Mouse (Mus musculus): Measurements from ENCODE around the gene Arhgef10l. TPM values are rescaled to one million over a fixed set of nuclear protein-coding genes. Genes with fewer than 3 reads are reported as not detected.
A peak's percentile ranks its signal among the peaks of the same experiment; 100 is the strongest.

Gene Arhgef10l
- polyA plus RNA-seq, 1 experiment from 2014 or later = 27.7 TPM

- peak; percentile 61 for ATAC-seq
- H3K9me3 ChIP-seq = no peaks in the 10 kb centered on the region
- H3K36me3 ChIP-seq = peaks cover 34% of the 10 kb centered on the region
- WGBS = 0% methylated on average over 28 of the region's 68 CpGs
- H3K4me2 ChIP-seq (replicated peaks) = peak overlapping the region; percentile 85
- peak overlapping the region; percentile 96 for H3K9ac ChIP-seq (replicated peaks)
- peak overlapping the region; percentile 99 for H3K27ac ChIP-seq
- peak overlapping the region; percentile 89 for H3K4me3 ChIP-seq (replicated peaks)
- peaks cover 66% of the 10 kb centered on the region for H3K4me1 ChIP-seq (replicated peaks)
- H3K27me3 ChIP-seq = peaks cover 30% of the 10 kb centered on the region
These were observed 37.0 kb upstream of the Arhgef10l start for GRCm38 (mm10) chr4:140702611-140703327.

- peak overlapping the region; percentile 89 for H3K4me3 ChIP-seq (replicated peaks)
- H3K9me3 ChIP-seq = no peaks in the 10 kb centered on the region
- H3K4me2 ChIP-seq (replicated peaks) = peak overlapping the region; percentile 85
- H3K4me1 ChIP-seq (replicated peaks) = peaks cover 59% of the 10 kb centered on the region
- peaks cover 30% of the 10 kb centered on the region for H3K27me3 ChIP-seq
- ATAC-seq = no peak
- H3K36me3 ChIP-seq = peaks cover 26% of the 10 kb centered on the region
- H3K27ac ChIP-seq = peak overlapping the region; percentile 99
- WGBS = under 1% methylated on average over 87 of the region's 107 CpGs
- H3K9ac ChIP-seq (replicated peaks) = peak overlapping the region; percentile 96
These were observed 36.1 kb upstream of the Arhgef10l start for GRCm38 (mm10) chr4:140701716-140702561.

DNA sequence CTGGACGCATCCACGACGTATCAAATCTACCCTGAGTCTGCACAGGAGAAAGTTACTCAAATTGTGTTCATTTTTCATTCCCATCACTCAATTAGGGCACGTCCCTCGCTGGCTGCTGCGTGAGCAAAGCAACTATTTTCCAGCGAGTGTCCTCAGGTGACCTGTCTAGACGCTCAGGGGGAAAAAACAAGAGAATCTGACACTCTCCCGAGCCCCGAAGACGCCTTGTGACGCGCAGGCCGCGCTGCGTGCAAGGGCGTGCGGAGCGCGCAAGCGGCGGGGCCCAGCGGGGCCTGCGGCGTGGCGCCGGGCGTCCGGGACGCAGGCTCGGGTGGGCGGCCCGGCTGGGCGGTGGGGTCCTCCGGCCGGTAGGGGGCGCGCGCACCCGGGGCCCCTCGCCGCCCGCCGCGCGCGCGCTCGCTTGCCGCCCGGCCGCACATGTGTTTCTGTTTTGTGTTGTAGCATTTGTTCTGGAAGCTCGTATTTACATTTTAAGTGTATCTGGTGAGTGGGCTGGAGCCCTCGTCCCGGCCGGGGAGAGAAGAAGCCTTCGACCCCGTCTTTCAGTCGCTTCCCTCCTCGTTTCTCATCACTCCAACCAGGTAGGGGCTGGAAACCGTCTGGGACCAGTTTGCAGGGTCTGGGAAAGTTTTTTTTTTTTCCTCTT, 35.4 kb upstream of the Arhgef10l start:
- under 1% methylated on average over 61 of the region's 61 CpGs for WGBS
- Histone ChIP-seq H3K4me2 (replicated peaks) (peak overlapping the region; percentile 85), H3K27me3 (peaks cover 30% of the 10 kb centered on the region), H3K4me3 (replicated peaks) (peak overlapping the region; percentile 89), H3K9ac (replicated peaks) (peak overlapping the region; percentile 96), H3K27ac (peak overlapping the region; percentile 99), H3K4me1 (replicated peaks) (peaks cover 51% of the 10 kb centered on the region), H3K36me3 (peaks cover 20% of the 10 kb centered on the region), H3K9me3 (no peaks in the 10 kb centered on the region)
- peak; percentile 81 for ATAC-seq

GRCm38 (mm10) chr4:140700269-140701018, 34.6 kb upstream of the Arhgef10l start, which contains the start of gene Rcc2:
Gene Rcc2, plus strand, starts transcription at chr4:140700541.
- no peaks in the 10 kb centered on the region for H3K9me3 ChIP-seq
- peak within 1 kb of the TSS; percentile 85 for H3K4me2 ChIP-seq (replicated peaks)
- H3K27ac ChIP-seq = peak within 1 kb of the TSS; percentile 99
- H3K4me1 ChIP-seq (replicated peaks) = peaks cover 44% of the 10 kb centered on the region
- peaks cover 30% of the 10 kb centered on the region for H3K27me3 ChIP-seq
- 6% methylated on average over 20 of the region's 20 CpGs for WGBS
- peak within 1 kb of the TSS; percentile 89 for H3K4me3 ChIP-seq (replicated peaks)
- ATAC-seq = no peak
- peak within 1 kb of the TSS; percentile 96 for H3K9ac ChIP-seq (replicated peaks)
- peaks cover 12% of the 10 kb centered on the region for H3K36me3 ChIP-seq

DNA sequence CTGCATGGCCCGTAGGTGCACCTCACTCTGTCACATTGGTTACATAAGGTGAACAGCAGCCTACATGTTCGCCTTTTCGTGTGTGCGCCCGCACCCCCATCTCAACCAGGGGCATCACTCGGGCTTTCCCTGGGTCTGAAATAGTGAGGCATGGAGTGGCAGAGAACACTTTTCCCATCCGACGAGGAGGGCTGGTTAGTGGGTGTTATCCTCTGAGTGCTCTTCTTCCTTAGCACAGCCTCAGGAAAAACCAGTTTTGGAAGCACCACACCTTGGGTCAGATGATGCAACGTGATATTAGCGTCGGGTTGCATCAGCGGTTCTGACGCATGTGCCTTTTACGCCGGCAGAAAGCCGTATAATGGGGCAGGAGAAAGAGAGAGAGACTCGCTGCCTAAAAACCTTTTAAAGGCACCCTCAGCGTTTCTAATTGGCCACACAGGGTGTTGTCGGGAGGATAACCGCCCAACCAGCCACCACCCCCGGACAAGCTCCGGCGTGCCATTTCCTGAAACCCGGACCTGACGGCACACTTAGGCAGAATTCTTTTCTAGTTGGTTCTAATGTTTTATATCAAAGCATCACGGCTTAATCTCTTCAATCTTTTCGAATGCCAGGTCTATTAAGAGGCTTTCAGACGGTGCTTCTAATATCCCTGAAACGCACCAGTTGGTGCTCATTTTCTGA, 33.8 kb upstream of the Arhgef10l start:
- peak overlapping the region; percentile 85 for H3K4me2 ChIP-seq (replicated peaks)
- peaks cover 30% of the 10 kb centered on the region for H3K27me3 ChIP-seq
- peaks cover 4% of the 10 kb centered on the region; the same call in 1 of the 2 replicates for H3K36me3 ChIP-seq
- H3K4me3 ChIP-seq (replicated peaks) = peak overlapping the region; percentile 89
- 5% methylated on average over 29 of the region's 29 CpGs for WGBS
- ATAC-seq = no peak
- H3K9ac ChIP-seq (replicated peaks) = peak overlapping the region; percentile 28; the same call in 1 of the 2 replicates
- H3K27ac ChIP-seq = no peak overlapping the region
- H3K9me3 ChIP-seq = no peaks in the 10 kb centered on the region
- peaks cover 35% of the 10 kb centered on the region for H3K4me1 ChIP-seq (replicated peaks)

DNA sequence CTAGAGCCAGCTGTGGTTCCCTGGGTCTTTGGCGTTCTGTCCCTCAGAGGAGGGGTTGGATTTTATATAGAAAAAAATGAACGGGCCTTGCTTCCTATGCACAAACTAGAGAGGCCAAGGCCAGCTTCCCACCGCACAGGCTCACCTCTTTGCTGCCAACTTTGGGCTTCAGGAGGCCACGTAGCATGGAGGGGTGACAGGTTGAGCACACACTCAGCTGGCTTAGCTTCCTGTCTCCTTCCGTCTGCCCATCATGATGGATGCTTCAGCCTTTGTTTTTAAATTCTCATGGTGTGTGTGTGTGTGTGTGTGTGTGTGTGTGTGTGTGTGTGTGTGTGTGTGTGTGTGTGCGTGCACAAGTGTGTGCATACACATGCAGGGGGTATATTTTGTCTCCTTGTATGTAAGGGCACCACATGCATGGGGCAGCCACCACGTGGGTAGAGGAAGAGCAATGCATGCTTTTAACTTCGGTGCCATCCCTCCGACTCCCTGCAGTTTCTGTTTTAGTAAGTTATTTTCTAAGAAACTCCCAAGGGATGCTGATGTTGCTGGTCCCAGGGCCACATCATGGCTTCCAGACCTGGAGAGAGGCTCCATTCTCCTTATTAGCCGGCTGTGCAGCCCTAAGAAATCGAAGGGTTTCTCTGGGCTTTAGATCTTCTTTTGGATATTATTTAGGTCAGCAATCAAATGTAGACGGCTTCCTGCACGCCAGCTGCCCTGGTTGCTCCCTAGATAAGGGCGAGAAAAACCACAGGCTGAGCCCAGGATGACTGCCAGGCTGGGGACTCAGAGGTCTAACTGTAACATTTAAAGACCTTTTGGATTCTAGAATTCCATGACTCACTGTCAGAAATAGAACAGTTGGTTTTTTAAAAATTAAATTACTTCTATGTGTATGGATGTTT, 30.1 kb upstream of the Arhgef10l start:
- H3K4me3 ChIP-seq (replicated peaks) = no peak overlapping the region

DNA sequence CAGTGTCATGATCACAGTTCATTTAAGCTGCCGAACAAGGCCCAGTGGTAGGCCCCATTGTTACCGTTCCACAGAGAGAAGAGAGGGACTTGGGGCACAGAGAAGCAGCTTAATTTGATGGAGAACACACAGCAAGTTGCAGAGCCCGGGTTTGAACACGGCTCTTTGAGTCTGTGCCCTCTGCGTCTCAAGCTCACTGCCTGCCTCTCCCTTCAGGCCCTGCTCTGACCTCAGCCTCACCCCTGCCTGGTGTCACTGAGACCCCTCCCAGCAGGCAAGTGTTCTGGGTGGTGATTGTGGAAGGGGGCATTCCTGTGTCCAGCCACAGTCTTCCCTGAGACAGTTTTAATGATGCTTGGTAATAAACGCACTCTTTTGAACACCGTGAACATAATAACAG, 29.3 kb upstream of the Arhgef10l start:
- H3K4me3 ChIP-seq (replicated peaks) = no peak overlapping the region
- no peaks in the 10 kb centered on the region for H3K36me3 ChIP-seq
- ATAC-seq = no peak
- no peak overlapping the region for H3K4me2 ChIP-seq (replicated peaks)
- no peaks in the 10 kb centered on the region for H3K9me3 ChIP-seq
- no peak overlapping the region for H3K27ac ChIP-seq
- no peak overlapping the region for H3K9ac ChIP-seq (replicated peaks)
- peaks cover 9% of the 10 kb centered on the region for H3K4me1 ChIP-seq (replicated peaks)
- 67% methylated on average over 7 of the region's 7 CpGs for WGBS
- peaks cover 24% of the 10 kb centered on the region for H3K27me3 ChIP-seq

More for the DNA sequence above, 30.1 kb upstream of the Arhgef10l start:
- Histone ChIP-seq H3K27ac (no peak overlapping the region), H3K4me2 (replicated peaks) (no peak overlapping the region), H3K36me3 (no peaks in the 10 kb centered on the region), H3K9me3 (no peaks in the 10 kb centered on the region), H3K4me1 (replicated peaks) (peaks cover 17% of the 10 kb centered on the region), H3K9ac (replicated peaks) (no peak overlapping the region), H3K27me3 (peaks cover 30% of the 10 kb centered on the region)
- WGBS = 86% methylated on average over 14 of the region's 14 CpGs
- ATAC-seq = no peak

DNA sequence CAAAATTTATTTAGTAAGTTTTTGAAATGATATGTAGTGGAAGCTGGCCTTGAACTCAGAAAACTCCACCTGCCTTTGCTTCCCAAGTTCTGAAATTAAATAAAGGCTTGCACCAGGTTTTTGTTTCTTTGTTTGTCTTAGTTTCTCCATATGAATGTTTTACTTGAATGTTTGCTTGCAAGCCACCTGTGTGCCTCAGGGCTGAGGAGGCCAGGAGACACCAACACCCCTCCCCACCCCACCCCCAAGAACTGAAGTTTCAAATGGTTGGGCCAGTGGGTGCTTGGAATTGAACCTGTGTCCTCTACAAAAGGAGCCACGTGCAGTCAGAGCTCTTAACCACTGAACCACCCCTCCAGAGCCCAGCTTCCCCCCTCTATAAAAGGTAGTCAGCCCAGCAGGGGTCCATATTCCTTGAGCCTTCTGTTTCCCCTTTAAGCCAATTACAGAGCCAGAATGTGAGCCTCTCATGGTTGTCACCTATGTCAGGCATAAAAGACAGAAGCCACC, 28.8 kb upstream of the Arhgef10l start:
- H3K27ac ChIP-seq = no peak overlapping the region
- H3K4me3 ChIP-seq (replicated peaks) = no peak overlapping the region
- H3K4me2 ChIP-seq (replicated peaks) = no peak overlapping the region
- H3K4me1 ChIP-seq (replicated peaks) = peaks cover 4% of the 10 kb centered on the region
- H3K27me3 ChIP-seq = peaks cover 18% of the 10 kb centered on the region
- no peaks in the 10 kb centered on the region for H3K9me3 ChIP-seq
- ATAC-seq = no peak
- no peaks in the 10 kb centered on the region for H3K36me3 ChIP-seq
- no peak overlapping the region for H3K9ac ChIP-seq (replicated peaks)
- WGBS = 38% methylated on average over 1 of the region's 1 CpGs

DNA sequence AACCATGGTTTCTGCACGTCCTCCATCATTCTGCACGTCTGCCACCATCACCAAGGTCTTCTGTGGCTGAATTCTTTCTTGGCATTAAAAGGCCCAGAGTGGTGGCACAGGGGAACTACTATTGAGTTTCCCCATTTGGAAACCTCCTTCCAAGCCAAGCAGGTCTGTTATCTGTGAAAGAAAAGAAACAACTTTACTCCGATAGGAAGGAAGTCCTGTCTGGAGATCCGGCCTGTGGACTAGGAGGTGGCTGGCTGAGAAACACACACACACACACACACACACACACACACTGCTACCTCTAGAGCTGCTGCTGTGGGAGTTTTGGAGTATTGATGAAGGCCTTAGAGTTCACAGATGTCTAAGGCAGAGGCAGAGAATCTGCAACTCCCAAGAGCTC, 27.7 kb upstream of the Arhgef10l start:
- H3K9ac ChIP-seq (replicated peaks) = no peak overlapping the region
- H3K9me3 ChIP-seq = no peaks in the 10 kb centered on the region
- WGBS = 93% methylated on average over 4 of the region's 4 CpGs
- no peak overlapping the region for H3K4me2 ChIP-seq (replicated peaks)
- no peaks in the 10 kb centered on the region for H3K36me3 ChIP-seq
- no peaks in the 10 kb centered on the region for H3K4me1 ChIP-seq (replicated peaks)
- no peak for ATAC-seq
- no peak overlapping the region for H3K4me3 ChIP-seq (replicated peaks)
- peaks cover 8% of the 10 kb centered on the region for H3K27me3 ChIP-seq
- no peak overlapping the region for H3K27ac ChIP-seq

GRCm38 (mm10) chr4:140691481-140691880, 25.7 kb upstream of the Arhgef10l start:
- H3K4me3 ChIP-seq (replicated peaks) = no peak overlapping the region
- WGBS = 77% methylated on average over 7 of the region's 7 CpGs
- H3K27me3 ChIP-seq = no peaks in the 10 kb centered on the region
- H3K36me3 ChIP-seq = no peaks in the 10 kb centered on the region
- no peak overlapping the region for H3K4me2 ChIP-seq (replicated peaks)
- no peak overlapping the region for H3K27ac ChIP-seq
- no peak for ATAC-seq
- H3K9ac ChIP-seq (replicated peaks) = no peak overlapping the region
- no peaks in the 10 kb centered on the region for H3K9me3 ChIP-seq
- no peaks in the 10 kb centered on the region for H3K4me1 ChIP-seq (replicated peaks)
